Mouse (Mus musculus) G1E (cell line): ENCODE data around the gene Grk3.

ENCODE experiments used
- CTCF ChIP-seq: IDR thresholded peaks from 2 replicates; pipeline ENCODE4 v1.5.1; 2012; ENCODE audit warnings: low read depth, low read length, inconsistent platforms, mixed read lengths
- GATA1 ChIP-seq: IDR thresholded peaks from 2 replicates; pipeline ENCODE4 v1.6.1; 2012; ENCODE audit warnings: borderline replicate concordance, low read length, inconsistent platforms, mixed read lengths

DNA sequence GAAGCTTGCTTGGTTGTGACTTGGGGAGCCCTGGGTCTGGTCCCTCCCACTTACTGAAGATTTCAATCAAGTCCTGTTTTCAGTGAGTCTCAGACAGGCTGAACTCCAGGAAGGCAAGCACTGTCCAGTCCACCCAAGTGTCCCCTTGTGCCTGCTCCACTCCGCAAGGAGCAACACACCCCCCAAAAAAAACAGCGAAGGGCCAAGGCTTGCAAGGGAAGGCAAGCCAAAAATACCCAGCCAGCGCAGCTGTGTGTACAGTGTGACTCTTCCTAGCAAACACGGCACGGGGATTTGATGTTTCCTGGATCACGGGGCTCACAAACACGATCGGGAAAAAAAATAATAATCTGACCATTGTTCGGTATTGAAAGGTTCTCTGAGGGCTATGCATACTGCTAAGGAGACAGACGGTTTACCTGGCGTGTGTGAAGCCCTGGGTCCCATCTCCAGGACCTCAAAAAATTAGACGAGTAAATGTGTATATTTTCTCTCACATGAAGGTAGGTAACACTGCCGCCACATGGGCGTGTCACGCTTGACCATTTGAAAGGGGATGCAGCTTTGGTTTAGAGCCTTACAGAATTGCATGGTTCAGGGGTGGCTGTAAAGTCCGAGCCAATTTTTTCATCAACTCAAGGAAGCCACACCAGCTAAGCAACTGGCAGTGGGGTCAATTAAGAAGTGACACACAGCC lies 1.3 kb downstream of the Grk3 start:
- TF ChIP-seq CTCF (no peak), GATA1 (no peak)
